Mouse (Mus musculus) cerebellum, adult 9-11 months (tissue): Measurements from ENCODE around the gene Prss53.
"Not testable (repeated sequence)": the region's sequence is repeated elsewhere in the genome, so short reads cannot be mapped to it uniquely, and the experiment has no call there.

Source experiments
- DNase-seq: peaks from one replicate; pipeline ENCODE4 v3.0.0; 2022

The Prss53 gene

DNA sequence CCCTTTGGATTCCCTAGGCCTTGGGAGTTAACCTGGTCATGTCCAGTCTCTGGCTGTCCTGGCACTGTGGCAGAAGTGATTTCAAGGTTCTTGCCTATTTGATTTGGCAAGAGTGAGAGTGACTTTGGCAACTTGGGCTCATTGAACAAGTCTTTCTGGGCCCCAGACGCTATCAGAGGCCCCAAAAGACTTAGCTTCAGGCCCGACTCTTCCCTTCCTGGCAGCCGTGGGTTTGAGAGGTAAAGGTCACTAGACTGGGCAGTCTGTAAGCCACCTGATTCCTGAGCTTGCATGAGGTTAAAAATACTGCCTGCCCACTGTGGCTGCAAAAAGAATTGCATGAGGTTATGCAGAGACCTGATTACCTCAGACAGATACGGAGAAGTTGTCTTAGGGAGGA is 17.9 kb upstream of the Prss53 start:
- DNase-seq: no peak

DNA sequence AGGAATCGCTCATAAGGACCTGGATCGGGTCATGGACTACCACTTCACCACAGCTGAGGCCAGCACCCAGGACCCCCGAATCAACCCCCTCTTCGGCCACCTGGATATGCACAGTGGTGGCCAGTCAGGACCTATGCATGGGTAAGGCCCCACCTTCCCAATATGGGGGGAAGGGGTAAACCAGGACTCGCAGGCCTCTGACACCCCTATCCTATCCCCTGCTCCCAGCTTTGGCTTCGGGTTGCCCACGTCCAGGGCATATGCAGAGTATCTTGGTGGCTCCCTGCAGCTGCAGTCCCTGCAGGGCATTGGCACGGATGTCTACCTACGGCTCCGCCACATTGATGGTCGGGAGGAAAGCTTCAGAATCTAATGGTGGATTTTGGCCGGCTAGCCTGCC is 17.2 kb upstream of the Prss53 start:
- DNase-seq: peak; percentile 53

DNA sequence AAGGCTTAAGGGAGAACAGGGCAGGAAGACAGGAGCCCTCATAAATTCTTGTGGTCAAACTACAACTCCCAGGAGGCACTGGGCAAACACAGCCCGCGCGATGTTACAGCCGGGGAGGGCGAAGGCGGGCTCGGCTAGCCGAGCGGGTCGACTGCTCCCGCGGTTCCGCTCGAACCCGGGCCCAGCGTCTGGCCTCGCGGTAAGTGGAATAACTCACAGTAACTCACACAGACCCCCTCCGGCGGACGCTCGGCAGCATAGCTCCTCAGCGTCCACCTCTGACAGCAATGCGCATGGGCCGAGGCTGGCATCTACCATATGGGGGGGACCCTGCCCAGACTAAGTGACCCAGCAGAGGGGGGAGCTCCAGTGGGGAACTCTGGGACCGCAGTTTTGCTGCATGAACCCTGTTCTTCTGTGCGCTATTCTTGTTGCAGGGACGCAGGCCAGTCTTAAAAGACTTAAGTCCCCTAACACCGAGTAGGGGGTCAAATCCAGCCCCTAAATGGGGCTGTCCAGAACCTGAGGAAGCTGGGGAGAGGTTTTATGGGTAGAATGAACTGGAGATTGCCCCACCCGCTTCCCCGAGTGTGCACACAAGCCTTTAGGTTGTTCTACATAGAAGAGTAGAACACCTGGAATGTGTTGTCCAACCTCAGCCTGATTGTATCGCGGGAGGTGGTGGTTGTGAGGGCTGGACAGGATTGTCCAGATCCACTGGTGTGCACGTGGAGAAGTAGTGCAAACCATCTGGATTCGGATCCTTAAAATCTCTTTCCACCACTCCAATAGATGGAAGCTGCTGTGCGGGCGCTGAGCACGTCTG is 13.4 kb upstream of the Prss53 start, which contains the start of gene Bckdk:
TSS of gene Bckdk (plus strand) at position 112 of the 826 bp plus-strand sequence.
- peak; percentile 85 for DNase-seq

DNA sequence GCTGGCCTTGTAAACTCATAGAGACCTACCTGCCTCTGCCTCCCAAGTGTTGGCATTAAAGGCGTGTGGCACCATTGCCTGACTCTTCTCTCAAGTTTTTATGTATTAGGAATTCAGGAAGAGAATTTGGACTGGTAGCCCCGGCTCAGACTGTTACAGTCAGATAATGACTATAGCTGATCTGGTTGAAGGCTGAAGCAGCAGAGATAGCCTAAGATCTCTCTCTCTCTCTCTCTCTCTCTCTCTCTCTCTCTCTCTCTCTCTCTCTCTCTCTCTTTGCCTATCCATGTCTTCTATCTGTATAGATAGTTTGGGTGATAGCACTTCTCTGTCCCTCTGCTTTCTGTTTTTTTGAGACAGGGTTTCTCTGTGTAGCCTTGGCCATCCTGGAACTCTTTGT is 11.0 kb upstream of the Prss53 start:
- DNase-seq: no peak

DNA sequence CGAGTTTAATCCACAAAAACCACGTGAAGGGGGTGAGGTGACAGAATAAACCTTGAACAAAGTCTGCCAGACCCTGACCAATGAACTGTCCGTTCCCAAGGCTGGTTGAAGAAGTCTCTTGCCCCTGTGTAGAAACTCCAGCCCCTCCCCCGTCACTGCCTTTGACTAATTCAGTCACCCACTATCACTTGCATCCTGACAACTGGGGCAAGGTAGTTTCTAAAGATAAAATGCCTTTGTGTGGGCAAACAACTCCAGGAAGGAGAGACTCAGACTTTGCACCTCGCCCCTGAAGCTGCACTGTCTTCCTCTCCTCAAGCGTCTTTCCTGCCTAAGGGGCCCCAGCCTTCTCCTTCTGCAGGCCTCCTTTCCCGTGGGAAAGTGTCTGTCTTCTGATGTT is 9.2 kb upstream of the Prss53 start:
- DNase-seq: no peak

DNA sequence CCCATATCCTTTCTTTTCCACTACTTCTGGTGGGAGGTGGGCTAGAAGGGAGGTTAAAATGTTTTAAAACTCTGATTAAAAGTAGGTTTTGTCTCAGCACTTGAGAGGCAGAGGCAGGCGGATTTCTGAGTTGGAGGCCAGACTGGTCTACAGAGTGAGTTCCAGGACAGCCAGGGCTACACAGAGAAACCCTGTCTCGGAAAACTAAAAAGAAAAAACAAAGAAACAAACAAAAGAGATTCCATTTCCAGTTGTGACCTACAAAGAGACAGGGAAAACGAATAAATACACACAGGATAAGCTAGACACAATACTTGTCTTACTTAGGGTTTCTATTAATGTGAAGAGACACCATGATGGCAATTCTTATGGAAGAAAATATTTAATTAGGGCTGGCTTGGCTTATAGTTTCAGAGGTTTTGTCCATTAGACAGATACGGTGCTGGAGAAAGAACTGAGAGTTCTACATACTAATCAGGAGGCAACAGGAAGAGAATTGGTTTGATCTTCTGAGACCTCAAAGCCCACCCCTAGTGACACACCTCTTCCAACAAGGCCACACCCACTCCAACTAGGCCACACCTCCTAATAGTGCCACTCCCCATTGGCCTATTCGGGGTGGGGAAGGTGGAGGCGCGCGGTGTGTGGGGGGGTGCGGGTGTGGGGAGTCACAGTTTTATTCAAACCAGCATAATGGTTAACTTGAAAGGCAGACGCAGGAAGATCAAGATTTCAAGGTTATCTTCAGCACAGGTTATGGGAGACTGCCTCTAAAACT is 7.6 kb upstream of the Prss53 start:
- DNase-seq: no peak

DNA sequence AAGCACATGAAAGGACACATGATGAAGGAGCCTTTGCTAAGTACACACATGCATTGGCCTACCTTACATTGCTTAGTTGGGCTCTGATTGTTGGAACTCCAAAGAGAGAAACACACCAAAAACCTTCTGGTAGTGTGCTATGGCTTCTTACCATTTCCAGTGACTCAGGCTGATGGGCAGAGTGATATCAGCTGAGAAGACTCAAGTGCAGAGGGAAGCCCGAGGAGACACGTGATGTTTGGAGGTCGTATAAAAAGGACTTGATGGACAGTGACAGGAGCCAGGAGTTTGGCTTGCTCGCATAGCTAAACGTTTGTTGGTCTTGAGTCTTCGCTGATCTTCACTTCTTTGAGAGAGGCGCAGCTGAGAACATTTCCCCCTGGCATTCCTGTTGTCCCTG is 6.8 kb upstream of the Prss53 start:
- no peak for DNase-seq

DNA sequence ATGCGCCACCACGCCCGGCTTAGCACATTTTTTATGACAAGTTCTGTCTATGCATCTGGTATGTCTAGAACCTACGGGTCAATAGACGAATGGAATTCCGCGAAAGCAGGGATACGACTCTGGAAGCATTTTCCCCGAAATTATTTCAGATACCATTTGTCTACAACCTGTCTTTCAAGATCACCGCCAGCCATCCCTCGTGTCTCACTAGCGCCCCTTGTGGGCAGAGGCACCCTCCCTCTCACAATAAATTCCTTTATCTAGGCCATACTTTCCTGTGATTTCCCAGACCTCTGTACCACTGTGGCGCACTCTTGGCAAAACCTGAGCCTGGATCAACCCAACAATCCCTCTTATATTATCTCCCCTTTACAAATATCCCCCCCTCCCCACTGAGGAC is 5.6 kb upstream of the Prss53 start:
- DNase-seq: peak; percentile 77

DNA sequence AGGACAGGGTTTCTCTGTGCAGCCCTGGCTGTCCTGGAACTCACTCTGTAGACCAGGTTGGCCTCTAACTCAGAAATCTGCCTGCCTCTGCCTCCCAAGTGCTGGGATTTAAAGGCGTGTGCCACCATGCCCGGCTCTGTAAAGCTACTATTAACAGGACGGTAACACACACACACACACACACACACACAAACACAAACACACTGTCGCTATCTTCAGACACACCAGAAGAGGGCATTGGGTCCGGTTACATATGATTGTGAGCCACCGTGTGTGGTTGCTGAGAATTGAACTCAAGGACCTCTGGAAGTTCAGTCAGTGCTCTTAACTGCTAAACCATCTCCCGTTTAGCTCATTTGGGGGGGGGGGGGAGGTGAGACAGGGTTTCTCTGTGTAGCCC is 5.1 kb upstream of the Prss53 start:
- not testable (repeated sequence) for DNase-seq

DNA sequence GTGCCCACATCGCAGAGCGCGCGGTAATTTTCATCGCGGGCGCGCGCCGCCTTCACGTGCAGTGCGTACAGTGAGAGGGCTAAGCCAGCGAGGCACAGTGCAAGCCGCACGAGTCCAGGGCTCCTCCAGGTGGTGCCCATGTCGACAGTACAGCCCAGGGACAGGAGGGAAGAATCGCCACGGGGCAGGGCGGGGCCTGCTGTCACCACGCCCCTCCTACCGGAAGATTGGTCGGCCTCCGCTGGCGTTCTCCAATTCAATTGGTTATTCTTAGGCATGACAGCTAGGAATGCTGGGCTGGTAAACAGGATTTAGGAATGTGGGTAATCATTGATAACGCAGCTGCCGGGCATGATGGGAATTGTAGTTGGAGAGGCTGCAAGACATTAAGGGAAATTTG is 4.7 kb upstream of the Prss53 start, which contains the start of the genes Gm21974 and Vkorc1:
TSS of gene Gm21974 (minus strand) at position 13 of the 400 bp plus-strand sequence.
TSS of gene Vkorc1 (minus strand) at position 176 of the 400 bp plus-strand sequence.
- DNase-seq: peak; percentile 98

DNA sequence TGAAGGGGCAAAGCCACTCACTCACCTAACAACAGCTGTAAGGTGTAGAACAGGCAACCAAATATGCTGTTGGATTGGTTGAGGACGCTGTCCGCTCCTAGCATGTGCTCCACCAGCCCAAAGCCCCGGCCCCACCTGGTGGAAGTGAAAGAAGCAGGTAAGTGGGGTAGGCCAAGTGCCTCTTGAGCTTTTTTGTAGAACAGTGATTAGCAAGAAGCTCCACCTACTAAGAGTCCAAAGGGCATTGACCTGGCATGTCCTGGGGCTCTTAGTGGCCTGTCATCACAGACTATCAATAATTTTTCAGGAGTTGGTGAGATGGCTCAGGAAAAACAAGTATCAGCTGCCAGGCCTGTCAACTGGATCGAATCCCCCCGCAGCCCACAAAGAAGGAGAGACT is 3.7 kb upstream of the Prss53 start:
- DNase-seq: peak; percentile 56

DNA sequence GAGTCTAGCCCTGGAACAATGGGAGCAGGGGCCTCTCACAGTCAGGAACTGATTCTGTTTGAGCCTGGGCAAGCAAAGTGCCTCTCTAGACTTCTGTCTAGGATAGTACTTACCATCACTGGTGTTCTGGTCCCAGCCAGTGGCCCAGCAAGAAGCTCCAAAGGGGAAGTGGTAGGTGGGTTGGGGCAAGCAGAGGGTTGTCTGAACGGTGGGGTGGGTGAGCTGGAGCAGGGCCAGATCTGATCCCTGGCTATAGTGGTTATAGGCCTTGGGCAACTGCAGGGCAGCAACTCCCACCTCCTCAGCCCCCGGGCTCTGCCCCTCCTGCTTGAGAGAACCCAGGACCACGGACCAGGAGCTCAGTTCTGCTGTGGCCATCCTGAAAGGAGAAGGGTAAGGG is 1.9 kb downstream of the Prss53 start:
- no peak for DNase-seq

DNA sequence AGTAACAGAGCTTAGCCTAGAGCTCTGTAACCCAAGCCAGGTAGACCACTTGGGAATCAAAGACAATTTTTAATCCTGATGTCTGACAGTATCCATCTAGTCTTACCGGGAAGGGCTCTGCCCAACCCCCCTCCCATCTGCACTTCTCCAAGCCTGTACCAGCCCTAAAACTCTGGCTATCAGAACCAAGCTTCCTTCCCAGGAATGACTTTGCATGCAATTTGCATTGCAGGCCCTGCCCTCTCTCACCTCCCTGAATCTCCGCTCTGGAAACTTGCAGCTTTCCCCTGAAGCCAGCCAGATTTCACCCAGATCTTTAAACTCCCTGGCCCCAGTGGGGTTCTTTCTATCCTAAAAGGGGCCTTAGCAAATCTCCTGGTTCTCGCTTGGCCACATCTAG is 3.0 kb downstream of the Prss53 start:
- no peak for DNase-seq

DNA sequence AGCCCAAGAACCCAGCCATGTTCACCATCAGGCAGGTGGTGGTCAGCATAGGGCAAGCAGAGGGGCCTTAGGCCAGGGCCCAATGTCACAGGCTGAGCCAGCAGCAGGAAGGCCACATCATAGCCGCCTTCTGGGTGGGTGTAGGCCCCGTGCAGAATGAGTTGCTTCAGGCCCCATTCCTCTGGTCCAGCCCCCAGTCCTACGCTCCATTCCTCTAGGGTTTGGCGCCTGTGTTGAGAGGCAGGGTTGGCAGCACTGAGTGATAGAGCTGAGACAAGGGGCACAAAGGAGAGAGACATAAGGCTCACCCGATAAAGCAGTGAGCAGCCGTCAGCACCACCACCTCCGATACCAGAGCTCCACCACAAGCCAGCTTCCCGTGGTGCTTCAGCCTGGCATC is 3.6 kb downstream of the Prss53 start:
- no peak for DNase-seq

DNA sequence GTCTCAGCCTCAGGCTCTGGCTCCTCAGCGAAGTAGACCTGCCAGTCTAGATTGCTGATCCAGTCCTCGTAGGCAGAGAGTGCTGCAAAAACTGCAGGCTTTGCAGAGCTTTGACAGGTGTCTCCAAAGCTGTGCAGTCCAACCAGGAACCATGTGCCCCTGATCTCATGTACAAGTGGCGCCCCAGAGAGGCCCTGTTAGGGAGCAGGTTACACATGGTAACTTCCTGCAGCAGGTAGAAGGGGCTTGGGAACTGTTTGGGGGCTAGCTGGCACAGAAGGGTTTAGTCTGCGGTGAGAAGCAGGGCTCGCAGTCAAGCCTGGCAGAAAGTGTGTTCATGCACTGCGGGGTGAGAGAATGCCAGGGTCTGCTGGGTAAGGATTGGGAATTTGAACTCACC is 4.2 kb downstream of the Prss53 start:
- DNase-seq: no peak

DNA sequence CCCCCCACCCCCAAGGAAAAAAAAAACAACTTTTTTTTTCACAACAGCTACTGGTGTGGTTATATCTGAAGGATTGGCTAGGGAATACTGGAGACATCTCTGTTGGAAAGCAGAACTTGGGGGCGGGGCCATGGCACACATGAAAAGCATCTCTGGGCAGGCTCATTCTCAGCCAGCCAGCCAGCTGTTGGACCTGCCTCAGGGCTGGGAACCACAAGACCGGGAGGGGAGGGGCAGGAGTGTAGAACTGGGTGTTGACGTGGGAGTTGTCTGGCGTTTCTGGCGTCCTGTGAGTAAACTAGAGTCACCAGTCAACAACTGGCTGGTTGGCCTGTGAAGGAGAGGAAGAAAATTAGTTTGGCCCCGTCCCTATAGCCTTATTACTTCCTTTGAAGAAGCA is 4.8 kb downstream of the Prss53 start:
- DNase-seq: no peak

DNA sequence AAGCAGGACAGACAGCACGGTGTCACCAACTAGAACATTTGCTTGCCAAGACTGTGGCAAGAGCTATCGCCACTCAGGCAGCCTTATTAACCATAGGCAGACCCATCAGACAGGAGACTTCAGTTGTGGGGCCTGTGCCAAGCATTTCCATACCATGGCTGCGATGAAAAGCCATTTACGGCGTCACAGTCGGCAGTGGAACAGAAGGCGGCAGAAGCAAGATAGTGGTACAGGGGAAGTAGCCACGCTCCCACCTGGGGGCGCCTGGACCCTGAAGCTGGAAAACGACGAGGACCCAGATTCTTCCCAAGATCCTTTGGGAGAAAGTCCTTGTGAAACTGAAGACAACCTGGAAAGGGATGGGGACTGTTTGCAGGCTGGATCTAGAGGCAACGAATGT is 10.3 kb downstream of the Prss53 start:
- DNase-seq: peak; percentile 22

DNA sequence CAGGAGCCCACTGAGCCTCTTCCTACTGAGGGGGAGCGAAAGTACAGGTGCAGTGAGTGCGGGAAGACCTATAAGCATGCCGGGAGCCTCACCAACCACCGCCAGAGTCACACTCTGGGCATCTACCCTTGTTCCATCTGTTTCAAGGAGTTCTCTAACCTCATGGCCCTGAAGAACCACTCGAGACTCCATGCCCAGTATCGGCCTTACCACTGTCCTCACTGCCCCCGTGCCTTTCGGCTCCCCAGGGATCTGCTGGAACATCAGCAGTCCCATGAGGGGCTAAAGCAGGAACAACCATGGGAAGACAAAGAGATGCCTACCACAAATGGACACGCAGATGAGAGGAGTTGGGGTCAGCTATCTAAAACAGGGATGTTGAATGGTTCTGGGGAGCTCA is 11.5 kb downstream of the Prss53 start:
- peak; percentile 28 for DNase-seq

DNA sequence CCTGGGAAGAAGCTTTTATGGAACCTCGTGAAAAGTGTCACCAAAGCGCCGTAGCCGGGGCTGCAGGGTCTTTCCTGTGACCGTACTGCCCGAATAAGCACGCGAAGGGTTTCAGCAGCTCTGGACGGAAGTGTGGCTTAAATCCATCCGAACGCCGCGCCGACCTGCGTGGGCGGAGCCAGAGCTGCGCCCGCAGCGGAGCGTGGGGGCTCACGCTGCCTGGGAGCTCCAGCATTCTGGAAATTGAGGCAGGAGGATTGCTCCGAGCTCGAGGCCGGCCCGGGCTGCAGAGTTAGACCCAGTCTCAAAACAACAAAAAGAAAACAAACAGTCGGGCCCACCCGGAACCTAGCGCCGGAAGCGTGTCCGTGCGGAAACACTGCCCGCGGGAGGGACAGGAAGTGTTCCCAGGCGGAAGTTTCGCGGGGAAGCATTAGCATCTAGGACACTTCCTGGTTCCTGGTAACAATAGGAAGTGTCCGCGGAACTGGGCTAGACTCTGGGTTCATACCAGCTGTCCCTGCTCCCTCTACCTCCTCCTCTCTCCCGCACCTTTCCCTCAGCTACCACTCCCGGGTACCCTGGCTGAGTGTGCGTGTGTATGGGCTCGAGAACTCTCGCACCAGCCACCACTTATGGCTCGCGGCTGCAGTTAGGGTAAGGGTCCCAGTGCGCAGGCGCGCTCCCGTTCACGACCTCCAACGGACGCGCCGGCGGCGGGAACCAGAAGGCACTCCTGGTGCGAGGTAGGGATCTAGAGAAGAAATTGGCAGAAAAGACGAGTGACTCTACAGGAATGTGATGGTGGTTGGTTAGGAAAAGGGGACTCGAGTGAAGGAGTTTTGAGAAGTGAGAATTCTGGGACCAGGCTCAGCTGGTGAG is 14.1 kb downstream of the Prss53 start, which contains the start of gene Zfp668:
TSS of gene Zfp668 (minus strand) at position 362 of the 882 bp plus-strand sequence.
- peak; percentile 89 for DNase-seq

DNA sequence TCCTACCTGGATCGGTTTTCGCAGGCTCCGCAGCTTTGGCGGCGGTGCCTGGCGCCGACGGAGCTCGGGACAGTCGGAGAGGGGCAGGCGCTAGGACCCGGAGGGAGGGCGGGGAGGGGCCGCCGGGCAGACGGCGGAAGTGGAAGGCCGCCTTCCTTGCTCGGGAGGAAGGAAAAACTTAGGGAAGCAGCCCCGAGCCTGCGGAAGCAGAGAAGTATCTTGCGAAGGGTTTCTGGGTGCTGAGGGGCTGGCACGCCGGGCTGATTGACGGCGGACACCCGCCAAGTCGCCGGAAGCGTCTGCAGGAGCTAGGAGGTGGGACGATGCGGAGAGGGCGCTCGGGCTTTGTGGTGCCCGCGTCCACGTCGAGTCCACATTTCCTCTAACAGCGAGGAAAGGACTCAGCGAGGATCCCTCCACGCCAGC is 14.7 kb downstream of the Prss53 start, which contains the start of gene Zfp646:
TSS of gene Zfp646 (plus strand) at position 181 of the 426 bp plus-strand sequence.
- DNase-seq: no peak

DNA sequence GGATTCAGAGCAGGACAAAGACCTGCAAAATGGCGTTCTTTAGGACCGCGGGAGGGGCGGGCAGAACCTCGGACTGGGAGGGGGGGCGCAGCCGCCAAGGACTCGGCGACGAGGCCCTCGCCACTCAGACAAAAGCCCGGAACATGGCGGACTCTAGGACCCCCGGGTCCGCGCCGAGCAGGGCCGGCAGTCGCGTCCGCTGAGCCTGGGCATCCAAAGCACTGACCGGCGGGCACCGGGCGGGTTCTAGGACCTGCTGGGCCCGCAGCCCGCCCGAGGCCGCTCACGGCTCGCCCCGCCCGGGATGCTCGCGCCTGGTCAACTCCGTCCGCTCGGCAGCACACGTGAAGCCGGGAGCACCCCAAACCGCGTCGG is 15.2 kb downstream of the Prss53 start:
- DNase-seq: peak; percentile 97

DNA sequence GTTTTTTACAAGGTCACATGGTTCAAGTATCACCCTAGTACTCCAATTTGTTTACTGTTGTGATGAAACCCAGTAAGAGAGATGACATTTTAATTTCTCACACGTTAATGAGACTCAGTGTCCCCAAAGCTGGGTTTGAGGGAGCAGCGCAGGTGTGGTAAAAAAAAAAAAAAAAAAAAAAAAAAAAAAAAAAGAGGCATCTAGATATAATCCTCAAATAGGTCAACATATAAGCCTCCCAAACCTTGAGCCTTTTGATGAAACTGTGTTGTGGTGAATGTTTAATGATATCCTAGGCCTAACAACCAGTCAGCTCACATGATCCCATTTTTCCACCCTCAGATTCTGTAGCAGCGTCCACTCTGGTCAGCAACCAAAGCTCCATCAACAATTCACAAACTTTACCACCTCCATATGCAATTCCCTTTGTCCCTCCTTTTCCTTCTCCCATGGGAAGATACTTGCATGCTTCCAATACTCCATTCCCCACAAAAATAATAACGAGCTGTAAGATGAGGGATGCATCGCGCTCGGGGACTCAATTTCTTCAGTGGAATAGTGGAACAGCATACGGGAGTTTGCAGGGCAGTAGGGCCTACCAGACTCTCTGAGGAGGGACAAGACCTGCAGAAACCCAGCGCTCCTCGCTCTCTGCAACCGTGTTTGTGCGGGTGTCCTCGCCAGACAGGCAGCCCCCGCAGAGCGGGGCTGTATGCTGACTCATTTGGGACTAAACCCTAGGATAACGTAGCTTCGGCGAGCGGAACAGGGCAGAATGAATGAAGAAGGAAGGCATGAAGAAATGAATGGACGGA is 15.8 kb downstream of the Prss53 start:
- DNase-seq: no peak
